Mouse (Mus musculus): ENCODE results near the gene Stoml2. TPM values are rescaled to one million over a fixed set of nuclear protein-coding genes. Genes with fewer than 3 reads are reported as not detected.
A peak's percentile ranks its signal among the peaks of the same experiment; 100 is the strongest.

The Stoml2 gene
- total and polyA plus RNA-seq, 2 experiments from 2014 or later: 77.9 to 171 TPM

- H3K27ac ChIP-seq (ENCODE audit: low read depth): 0 out of 2 replicates have a peak overlapping the region, but pooled peaks have one; percentile 88
- no peaks in the 10 kb centered on the region for H3K27me3 ChIP-seq (ENCODE audit: control insufficient read depth, insufficient read depth, low read length)
- no peak for TF ChIP-seq CTCF (IDR thresholded peaks at IDR 0.05; ENCODE audit: low read depth)
- no peak for TF ChIP-seq EP300 (IDR thresholded peaks at IDR 0.05; ENCODE audit: low read depth)
- ATAC-seq (ENCODE audit: insufficient read depth, low read depth): no peak
- H3K9me3 ChIP-seq (replicated peaks; ENCODE audit: control insufficient read depth, low read length): no peaks in the 10 kb centered on the region
- H3K4me2 ChIP-seq (ENCODE audit: low read depth, low read length): peak overlapping the region; percentile 64
- H3K9ac ChIP-seq (replicated peaks; ENCODE audit: low read depth, low read length): peak overlapping the region; percentile 60
- 69% methylated on average over 14 of the region's 14 CpGs for WGBS
- no peak for DNase-seq (ENCODE audit: low spot score)
- H3K4me1 ChIP-seq (ENCODE audit: control insufficient read depth, insufficient read depth): no peaks in the 10 kb centered on the region
- H3K4me3 ChIP-seq (ENCODE audit: low read depth, low read length): peak overlapping the region; percentile 65
- peaks cover 64% of the 10 kb centered on the region for H3K36me3 ChIP-seq (replicated peaks; ENCODE audit: control insufficient read depth, insufficient read depth, low read length)
Measured at GRCm38 (mm10) chr4:43024673-43025072, 6.8 kb downstream of the Stoml2 start.

- no peaks in the 10 kb centered on the region for H3K27me3 ChIP-seq (ENCODE audit: control insufficient read depth, insufficient read depth, low read length)
- TF ChIP-seq EP300 (IDR thresholded peaks at IDR 0.05; ENCODE audit: low read depth): no peak
- no peak for TF ChIP-seq CTCF (IDR thresholded peaks at IDR 0.05; ENCODE audit: low read depth)
- H3K9me3 ChIP-seq (replicated peaks; ENCODE audit: control insufficient read depth, low read length): no peaks in the 10 kb centered on the region
- H3K4me2 ChIP-seq (ENCODE audit: low read depth, low read length): no peak overlapping the region
- H3K4me1 ChIP-seq (ENCODE audit: control insufficient read depth, insufficient read depth): no peaks in the 10 kb centered on the region
- no peak overlapping the region for H3K4me3 ChIP-seq (ENCODE audit: low read depth, low read length)
- no peak overlapping the region for H3K27ac ChIP-seq (ENCODE audit: low read depth)
- no peak overlapping the region for H3K9ac ChIP-seq (replicated peaks; ENCODE audit: low read depth, low read length)
- DNase-seq (ENCODE audit: low spot score) (no peak), ATAC-seq (ENCODE audit: insufficient read depth, low read depth) (no peak)
- 77% methylated on average over 17 of the region's 17 CpGs for WGBS
- peaks cover 59% of the 10 kb centered on the region for H3K36me3 ChIP-seq (replicated peaks; ENCODE audit: control insufficient read depth, insufficient read depth, low read length)
Measured at GRCm38 (mm10) chr4:43021341-43021740, 10.2 kb downstream of the Stoml2 start.

GRCm38 (mm10) chr4:43020876-43021275, 10.6 kb downstream of the Stoml2 start:
- H3K4me1 ChIP-seq (ENCODE audit: control insufficient read depth, insufficient read depth): no peaks in the 10 kb centered on the region
- H3K9ac ChIP-seq (replicated peaks; ENCODE audit: low read depth, low read length): no peak overlapping the region
- 88% methylated on average over 16 of the region's 16 CpGs for WGBS
- no peak for TF ChIP-seq CTCF (IDR thresholded peaks at IDR 0.05; ENCODE audit: low read depth)
- no peak for TF ChIP-seq EP300 (IDR thresholded peaks at IDR 0.05; ENCODE audit: low read depth)
- H3K4me2 ChIP-seq (ENCODE audit: low read depth, low read length): no peak overlapping the region
- ATAC-seq (ENCODE audit: insufficient read depth, low read depth) (no peak), DNase-seq (ENCODE audit: low spot score) (no peak)
- no peaks in the 10 kb centered on the region for H3K9me3 ChIP-seq (replicated peaks; ENCODE audit: control insufficient read depth, low read length)
- H3K27ac ChIP-seq (ENCODE audit: low read depth): no peak overlapping the region
- peaks cover 59% of the 10 kb centered on the region for H3K36me3 ChIP-seq (replicated peaks; ENCODE audit: control insufficient read depth, insufficient read depth, low read length)
- no peaks in the 10 kb centered on the region for H3K27me3 ChIP-seq (ENCODE audit: control insufficient read depth, insufficient read depth, low read length)
- H3K4me3 ChIP-seq (ENCODE audit: low read depth, low read length): no peak overlapping the region

GRCm38 (mm10) chr4:43019641-43020465, 11.7 kb downstream of the Stoml2 start:
- Histone ChIP-seq H3K4me2 (ENCODE audit: low read depth, low read length) (no peak overlapping the region), H3K4me3 (ENCODE audit: low read depth, low read length) (no peak overlapping the region), H3K4me1 (ENCODE audit: control insufficient read depth, insufficient read depth) (no peaks in the 10 kb centered on the region), H3K27me3 (ENCODE audit: control insufficient read depth, insufficient read depth, low read length) (no peaks in the 10 kb centered on the region), H3K9me3 (replicated peaks; ENCODE audit: control insufficient read depth, low read length) (no peaks in the 10 kb centered on the region), H3K27ac (ENCODE audit: low read depth) (no peak overlapping the region), H3K9ac (replicated peaks; ENCODE audit: low read depth, low read length) (no peak overlapping the region), H3K36me3 (replicated peaks; ENCODE audit: control insufficient read depth, insufficient read depth, low read length) (peaks cover 59% of the 10 kb centered on the region)
- TF ChIP-seq CTCF (IDR thresholded peaks at IDR 0.05; ENCODE audit: low read depth) (no peak), EP300 (IDR thresholded peaks at IDR 0.05; ENCODE audit: low read depth) (no peak)
- 90% methylated on average over 23 of the region's 23 CpGs for WGBS
- DNase-seq (ENCODE audit: low spot score): no peak
- ATAC-seq (ENCODE audit: insufficient read depth, low read depth): no peak

GRCm38 (mm10) chr4:43019176-43019575, 12.3 kb downstream of the Stoml2 start:
- Histone ChIP-seq H3K4me3 (ENCODE audit: low read depth, low read length) (no peak overlapping the region), H3K36me3 (replicated peaks; ENCODE audit: control insufficient read depth, insufficient read depth, low read length) (peaks cover 59% of the 10 kb centered on the region)
- 86% methylated on average over 10 of the region's 10 CpGs for WGBS

More at GRCm38 (mm10) chr4:43019176-43019575, 12.3 kb downstream of the Stoml2 start:
- DNase-seq (ENCODE audit: low spot score) (no peak), ATAC-seq (ENCODE audit: insufficient read depth, low read depth) (no peak)
- no peak for TF ChIP-seq CTCF (IDR thresholded peaks at IDR 0.05; ENCODE audit: low read depth)
- no peak for TF ChIP-seq EP300 (IDR thresholded peaks at IDR 0.05; ENCODE audit: low read depth)
- Histone ChIP-seq H3K27me3 (ENCODE audit: control insufficient read depth, insufficient read depth, low read length) (no peaks in the 10 kb centered on the region), H3K9me3 (replicated peaks; ENCODE audit: control insufficient read depth, low read length) (no peaks in the 10 kb centered on the region), H3K27ac (ENCODE audit: low read depth) (no peak overlapping the region), H3K4me1 (ENCODE audit: control insufficient read depth, insufficient read depth) (no peaks in the 10 kb centered on the region), H3K4me2 (ENCODE audit: low read depth, low read length) (no peak overlapping the region), H3K9ac (replicated peaks; ENCODE audit: low read depth, low read length) (no peak overlapping the region)
